Mouse (Mus musculus): ENCODE data around the gene H2-Ab1. TPM values are rescaled to one million over a fixed set of nuclear protein-coding genes. Genes with fewer than 3 reads are reported as not detected.

H2-Ab1 gene
- polyA plus RNA-seq, 1 experiment, result 0.14 TPM

DNA sequence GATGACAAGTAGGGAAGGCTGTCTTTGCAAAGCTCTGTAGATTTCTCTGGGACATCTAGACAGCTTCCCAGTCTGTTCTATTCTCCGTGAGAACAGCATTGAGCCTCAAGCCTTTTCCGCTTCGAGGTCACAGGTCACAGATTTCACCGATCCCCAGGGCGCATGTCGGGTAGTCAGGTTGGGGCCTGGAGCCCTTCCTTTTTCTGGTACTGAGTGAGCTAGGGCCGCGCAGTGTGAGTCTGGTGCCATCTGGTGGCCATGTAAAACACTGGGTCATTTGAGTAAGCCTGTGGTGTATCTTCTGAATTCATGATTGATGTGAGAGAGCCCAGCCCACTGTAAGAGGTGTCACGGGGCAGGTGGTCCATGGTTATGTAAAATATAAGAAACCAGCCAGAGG, 22.6 kb upstream of the H2-Ab1 start:
- H3K4me3 ChIP-seq (replicated peaks), result no peak overlapping the region

DNA sequence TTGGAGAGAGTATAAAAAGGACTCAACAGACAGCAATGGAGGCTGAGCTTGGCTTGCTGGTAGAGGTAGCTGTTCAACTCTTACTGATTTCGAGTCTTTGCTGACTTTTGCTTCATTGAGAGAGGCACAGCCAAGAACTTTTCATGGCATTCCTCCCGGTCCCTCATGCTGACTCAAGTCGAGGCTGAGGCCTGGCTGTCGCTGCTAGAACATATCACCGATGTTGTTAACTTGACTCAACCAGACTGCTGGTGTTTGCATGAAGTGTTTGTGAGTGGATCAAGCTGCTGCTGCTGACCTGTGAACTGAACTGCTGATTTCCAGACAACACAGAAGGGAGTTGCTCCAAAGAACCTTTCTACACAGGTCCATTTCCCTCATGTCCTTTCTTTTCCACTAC, 20.8 kb upstream of the H2-Ab1 start:
- no peak overlapping the region for H3K4me3 ChIP-seq (replicated peaks)
- TF ChIP-seq GATA1 (IDR thresholded peaks at IDR 0.05; ENCODE audit: low read length) (no peak), TAL1 (IDR thresholded peaks at IDR 0.05; ENCODE audit: low read length) (no peak)

More for the DNA sequence above, 22.6 kb upstream of the H2-Ab1 start:
- TF ChIP-seq GATA1 (IDR thresholded peaks at IDR 0.05; ENCODE audit: low read length) (no peak), TAL1 (IDR thresholded peaks at IDR 0.05; ENCODE audit: low read length) (no peak)
- H3K9me3 ChIP-seq (ENCODE audit: control insufficient read depth, low read length), result no peaks in the 10 kb centered on the region
- no peaks in the 10 kb centered on the region for H3K4me1 ChIP-seq (ENCODE audit: control insufficient read depth)
- H3K27me3 ChIP-seq (ENCODE audit: control insufficient read depth), result no peaks in the 10 kb centered on the region; the same call in 1 of the 2 replicates
- H3K36me3 ChIP-seq (ENCODE audit: control insufficient read depth), result no peaks in the 10 kb centered on the region

DNA sequence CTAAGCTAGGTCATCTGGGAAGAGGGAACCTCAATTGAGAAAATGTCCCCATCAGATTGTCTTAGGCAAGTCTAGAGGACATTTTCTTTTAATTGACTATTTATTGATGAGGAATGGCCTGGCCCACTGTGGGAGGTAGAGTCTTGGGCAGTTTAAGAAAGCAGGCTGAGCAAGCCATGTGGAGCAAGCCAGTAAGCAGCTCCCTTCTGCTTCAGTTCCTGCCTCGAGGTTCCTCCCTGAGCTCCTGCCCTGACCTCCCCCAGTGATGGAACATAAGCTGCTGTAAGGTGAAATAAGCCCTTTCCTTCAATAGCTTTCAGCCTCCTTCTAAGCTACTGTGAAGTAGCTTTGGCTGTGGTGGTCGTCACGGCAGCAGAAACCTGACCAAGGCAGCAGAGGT, 19.7 kb upstream of the H2-Ab1 start:
- H3K9me3 ChIP-seq (ENCODE audit: control insufficient read depth, low read length), result no peaks in the 10 kb centered on the region
- H3K4me1 ChIP-seq (ENCODE audit: control insufficient read depth), result no peaks in the 10 kb centered on the region
- TF ChIP-seq GATA1 (IDR thresholded peaks at IDR 0.05; ENCODE audit: low read length) (no peak), TAL1 (IDR thresholded peaks at IDR 0.05; ENCODE audit: low read length) (no peak)
- H3K4me3 ChIP-seq (replicated peaks), result no peak overlapping the region
- H3K36me3 ChIP-seq (ENCODE audit: control insufficient read depth), result no peaks in the 10 kb centered on the region
- no peaks in the 10 kb centered on the region; the same call in 1 of the 2 replicates for H3K27me3 ChIP-seq (ENCODE audit: control insufficient read depth)

More for the DNA sequence above, 20.8 kb upstream of the H2-Ab1 start:
- no peaks in the 10 kb centered on the region for H3K9me3 ChIP-seq (ENCODE audit: control insufficient read depth, low read length)
- H3K27me3 ChIP-seq (ENCODE audit: control insufficient read depth), result no peaks in the 10 kb centered on the region; the same call in 1 of the 2 replicates
- no peaks in the 10 kb centered on the region for H3K4me1 ChIP-seq (ENCODE audit: control insufficient read depth)
- no peaks in the 10 kb centered on the region for H3K36me3 ChIP-seq (ENCODE audit: control insufficient read depth)

DNA sequence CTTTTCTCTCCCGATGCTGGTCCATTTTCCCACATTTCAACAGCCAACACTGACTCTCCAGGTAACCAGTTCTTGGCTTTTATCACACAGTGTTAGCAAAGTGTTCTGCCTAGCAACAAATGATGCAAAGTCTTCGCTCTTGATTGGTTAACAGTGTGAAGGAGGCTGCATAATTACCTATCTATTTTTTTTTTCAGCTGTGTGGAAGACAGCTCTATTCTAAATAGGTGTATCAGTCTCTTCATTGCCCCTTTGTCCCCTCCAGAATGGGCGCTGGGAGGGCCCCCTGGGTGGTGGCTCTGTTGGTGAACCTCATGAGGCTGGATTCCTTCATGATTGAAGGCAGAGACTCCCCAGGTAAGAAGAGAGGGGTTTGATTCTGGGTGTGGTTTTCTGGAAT, 18.8 kb upstream of the H2-Ab1 start, which contains the start of gene H2-Ob:
H2-Ob (plus strand) TSS at position 198 of the 400 bp plus-strand sequence.
- Histone ChIP-seq H3K4me3 (replicated peaks) (no peak within 1 kb of the TSS), H3K27me3 (ENCODE audit: control insufficient read depth) (no peaks in the 10 kb centered on the region; the same call in 1 of the 2 replicates), H3K36me3 (ENCODE audit: control insufficient read depth) (no peaks in the 10 kb centered on the region), H3K4me1 (ENCODE audit: control insufficient read depth) (no peaks in the 10 kb centered on the region), H3K9me3 (ENCODE audit: control insufficient read depth, low read length) (no peaks in the 10 kb centered on the region)
- TF ChIP-seq TAL1 (IDR thresholded peaks at IDR 0.05; ENCODE audit: low read length), result no peak
- TF ChIP-seq GATA1 (IDR thresholded peaks at IDR 0.05; ENCODE audit: low read length), result no peak

DNA sequence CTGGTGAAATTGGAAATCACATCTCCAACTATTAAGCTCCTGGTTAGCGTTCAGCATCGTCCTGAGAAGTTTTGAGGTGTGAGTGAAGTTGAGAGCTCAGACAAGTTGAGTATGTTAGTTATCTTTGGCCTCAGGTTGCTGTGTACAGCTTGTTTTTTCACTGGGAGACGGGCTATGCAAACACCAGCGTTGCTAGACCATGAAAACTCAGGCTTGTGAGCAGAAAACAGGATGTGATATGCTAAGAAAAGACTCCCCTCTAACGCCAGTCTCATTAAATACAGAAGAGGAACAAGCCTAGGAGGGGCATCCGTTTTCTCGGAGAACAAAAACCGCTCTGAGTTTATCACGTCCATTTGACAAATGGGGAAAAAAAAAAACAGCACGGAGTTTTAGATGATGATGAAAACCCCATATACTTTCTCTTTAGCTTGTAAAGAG, 17.9 kb upstream of the H2-Ab1 start:
- no peaks in the 10 kb centered on the region for H3K9me3 ChIP-seq (ENCODE audit: control insufficient read depth, low read length)
- no peaks in the 10 kb centered on the region for H3K36me3 ChIP-seq (ENCODE audit: control insufficient read depth)
- no peaks in the 10 kb centered on the region; the same call in 1 of the 2 replicates for H3K27me3 ChIP-seq (ENCODE audit: control insufficient read depth)
- H3K4me3 ChIP-seq (replicated peaks), result no peak overlapping the region
- H3K4me1 ChIP-seq (ENCODE audit: control insufficient read depth), result no peaks in the 10 kb centered on the region
- no peak for TF ChIP-seq TAL1 (IDR thresholded peaks at IDR 0.05; ENCODE audit: low read length)
- TF ChIP-seq GATA1 (IDR thresholded peaks at IDR 0.05; ENCODE audit: low read length), result no peak

DNA sequence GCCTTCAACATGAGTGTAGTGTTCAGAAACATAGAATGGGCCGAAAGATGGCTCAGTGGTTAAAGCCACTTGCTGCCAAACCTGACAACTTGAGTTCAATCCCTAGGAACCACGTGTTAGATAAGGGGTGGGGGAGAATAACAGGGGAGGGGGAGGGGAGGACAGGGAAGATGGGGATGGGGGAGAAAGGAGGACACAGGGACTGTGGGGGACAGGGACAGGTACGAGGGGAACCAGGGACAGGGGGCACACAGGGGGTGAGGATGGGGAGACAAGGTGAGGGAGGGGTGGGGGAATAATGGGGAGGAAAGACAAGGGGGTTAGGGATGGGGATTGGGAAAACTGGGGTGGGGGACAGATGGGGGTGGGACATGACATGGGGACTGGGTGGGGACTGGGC, 17.1 kb upstream of the H2-Ab1 start:
- Histone ChIP-seq H3K9me3 (ENCODE audit: control insufficient read depth, low read length) (no peaks in the 10 kb centered on the region), H3K27me3 (ENCODE audit: control insufficient read depth) (no peaks in the 10 kb centered on the region; the same call in 1 of the 2 replicates), H3K36me3 (ENCODE audit: control insufficient read depth) (no peaks in the 10 kb centered on the region), H3K4me3 (replicated peaks) (no peak overlapping the region), H3K4me1 (ENCODE audit: control insufficient read depth) (no peaks in the 10 kb centered on the region)
- TF ChIP-seq GATA1 (IDR thresholded peaks at IDR 0.05; ENCODE audit: low read length) (no peak), TAL1 (IDR thresholded peaks at IDR 0.05; ENCODE audit: low read length) (no peak)

DNA sequence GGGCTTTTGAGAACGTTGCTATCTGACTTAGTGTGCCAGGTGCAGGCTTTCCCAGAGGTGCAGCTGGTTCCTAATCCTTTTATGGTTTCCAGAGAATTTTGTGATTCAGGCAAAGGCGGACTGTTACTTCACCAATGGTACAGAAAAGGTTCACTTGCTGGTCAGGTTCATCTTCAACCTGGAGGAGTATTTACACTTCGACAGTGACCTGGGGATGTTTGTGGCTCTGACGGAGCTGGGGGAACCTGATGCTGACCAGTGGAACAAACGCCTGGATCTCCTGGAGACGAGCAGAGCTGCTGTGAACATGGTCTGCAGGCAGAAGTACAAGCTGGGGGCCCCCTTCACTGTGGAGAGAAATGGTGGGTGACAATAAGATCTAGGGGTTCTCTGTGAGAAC, 16.6 kb upstream of the H2-Ab1 start:
- no peaks in the 10 kb centered on the region for H3K4me1 ChIP-seq (ENCODE audit: control insufficient read depth)
- TF ChIP-seq TAL1 (IDR thresholded peaks at IDR 0.05; ENCODE audit: low read length), result no peak
- TF ChIP-seq GATA1 (IDR thresholded peaks at IDR 0.05; ENCODE audit: low read length), result no peak
- no peaks in the 10 kb centered on the region for H3K36me3 ChIP-seq (ENCODE audit: control insufficient read depth)
- no peak overlapping the region for H3K4me3 ChIP-seq (replicated peaks)
- no peaks in the 10 kb centered on the region for H3K9me3 ChIP-seq (ENCODE audit: control insufficient read depth, low read length)
- no peaks in the 10 kb centered on the region; the same call in 1 of the 2 replicates for H3K27me3 ChIP-seq (ENCODE audit: control insufficient read depth)

DNA sequence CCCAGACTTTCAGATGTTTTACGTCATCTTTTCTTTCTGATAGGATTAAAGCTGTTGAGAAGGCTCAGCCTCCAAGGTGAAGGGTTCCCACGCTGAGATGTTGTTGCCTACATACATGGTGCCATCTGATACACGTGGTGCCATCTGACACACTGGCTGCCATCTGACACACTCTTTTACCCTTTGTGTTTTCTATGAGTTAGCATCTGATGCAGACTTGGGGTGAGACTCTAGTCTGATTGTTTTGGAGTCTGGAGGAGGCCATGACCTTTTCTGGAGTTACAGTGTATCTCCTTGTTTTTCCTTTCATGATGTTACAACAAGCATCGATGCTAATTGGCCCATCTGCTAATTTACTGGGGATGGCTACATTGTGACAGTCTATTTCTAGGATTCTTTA, 12.8 kb upstream of the H2-Ab1 start:
- Histone ChIP-seq H3K4me3 (replicated peaks) (no peak overlapping the region), H3K4me1 (ENCODE audit: control insufficient read depth) (no peaks in the 10 kb centered on the region), H3K36me3 (ENCODE audit: control insufficient read depth) (no peaks in the 10 kb centered on the region), H3K9me3 (ENCODE audit: control insufficient read depth, low read length) (no peaks in the 10 kb centered on the region), H3K27me3 (ENCODE audit: control insufficient read depth) (no peaks in the 10 kb centered on the region; the same call in 1 of the 2 replicates)
- TF ChIP-seq TAL1 (IDR thresholded peaks at IDR 0.05; ENCODE audit: low read length), result no peak
- no peak for TF ChIP-seq GATA1 (IDR thresholded peaks at IDR 0.05; ENCODE audit: low read length)

DNA sequence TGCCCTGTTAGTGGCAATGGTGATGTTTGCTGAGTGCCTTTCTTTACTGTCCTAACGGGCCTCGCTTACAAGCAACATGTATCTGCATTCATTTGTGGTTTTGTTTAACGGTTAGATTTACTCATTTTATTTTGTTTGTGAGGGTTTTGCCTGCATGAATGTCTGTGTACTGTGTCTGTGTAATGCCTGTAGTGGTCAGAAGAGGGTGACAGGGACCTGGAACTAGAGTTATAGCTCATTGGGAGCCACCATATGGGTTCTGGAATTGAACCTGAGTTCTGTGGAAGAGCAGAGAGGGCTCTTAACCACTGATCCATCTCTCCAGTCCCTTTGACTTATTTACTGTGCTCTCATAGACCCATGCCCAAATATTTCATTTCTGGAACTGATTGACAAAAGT, 10.4 kb upstream of the H2-Ab1 start:
- Histone ChIP-seq H3K4me1 (ENCODE audit: control insufficient read depth) (no peaks in the 10 kb centered on the region), H3K9me3 (ENCODE audit: control insufficient read depth, low read length) (no peaks in the 10 kb centered on the region), H3K27me3 (ENCODE audit: control insufficient read depth) (no peaks in the 10 kb centered on the region), H3K4me3 (replicated peaks) (no peak overlapping the region), H3K36me3 (ENCODE audit: control insufficient read depth) (no peaks in the 10 kb centered on the region)
- TF ChIP-seq TAL1 (IDR thresholded peaks at IDR 0.05; ENCODE audit: low read length) (no peak), GATA1 (IDR thresholded peaks at IDR 0.05; ENCODE audit: low read length) (no peak)

DNA sequence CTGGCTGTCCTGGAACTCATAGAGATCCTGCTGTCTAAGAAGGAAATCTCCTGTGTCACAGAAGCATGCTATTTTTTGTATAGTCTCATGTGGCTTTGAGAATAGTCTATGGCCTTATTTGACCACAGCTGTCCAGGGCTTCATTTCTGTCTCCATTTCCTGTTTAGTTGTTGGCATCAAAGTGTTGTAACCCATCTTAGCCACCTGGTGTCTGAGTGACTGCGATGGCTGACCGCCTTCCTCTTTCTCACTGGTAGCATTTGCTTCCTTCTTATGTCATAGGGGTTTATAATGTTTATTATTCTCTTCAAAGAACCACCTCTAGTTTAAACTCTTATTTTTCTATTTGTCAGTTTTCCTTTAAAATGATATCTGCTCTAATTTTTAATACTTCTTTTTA, 8.7 kb upstream of the H2-Ab1 start:
- Histone ChIP-seq H3K4me1 (ENCODE audit: control insufficient read depth) (no peaks in the 10 kb centered on the region), H3K27me3 (ENCODE audit: control insufficient read depth) (no peaks in the 10 kb centered on the region), H3K9me3 (ENCODE audit: control insufficient read depth, low read length) (no peaks in the 10 kb centered on the region), H3K4me3 (replicated peaks) (no peak overlapping the region), H3K36me3 (ENCODE audit: control insufficient read depth) (no peaks in the 10 kb centered on the region)
- TF ChIP-seq TAL1 (IDR thresholded peaks at IDR 0.05; ENCODE audit: low read length), result no peak
- no peak for TF ChIP-seq GATA1 (IDR thresholded peaks at IDR 0.05; ENCODE audit: low read length)

All from erythroblast, embryonic 14.5 days (primary cell).